Mouse (Mus musculus): ENCODE data around the gene Arhgap22. TPM values are rescaled to one million over a fixed set of nuclear protein-coding genes. Genes with fewer than 3 reads are reported as not detected.
A peak's percentile ranks its signal among the peaks of the same experiment; 100 is the strongest.

The Arhgap22 gene
- polyA plus RNA-seq, 1 experiment from 2014 or later, result 5.3 TPM

- H3K27me3 ChIP-seq (replicated peaks), result no peaks in the 10 kb centered on the region
- no peak overlapping the region for H3K4me3 ChIP-seq (replicated peaks)
- H3K4me1 ChIP-seq (replicated peaks), result peaks cover 24% of the 10 kb centered on the region
- H3K9me3 ChIP-seq, result no peaks in the 10 kb centered on the region
- no peak overlapping the region for H3K27ac ChIP-seq
- H3K4me2 ChIP-seq (replicated peaks), result peak overlapping the region; percentile 27; the same call in 1 of the 2 replicates
- 26% methylated on average over 7 of the region's 7 CpGs for WGBS
- 0 out of 2 replicates have a peak, but pooled peaks have one; percentile 9 for ATAC-seq
- no peak overlapping the region for H3K9ac ChIP-seq
- no peaks in the 10 kb centered on the region for H3K36me3 ChIP-seq
Measured at GRCm38 (mm10) chr14:33322661-33323088, 108.8 kb downstream of the Arhgap22 start.

DNA sequence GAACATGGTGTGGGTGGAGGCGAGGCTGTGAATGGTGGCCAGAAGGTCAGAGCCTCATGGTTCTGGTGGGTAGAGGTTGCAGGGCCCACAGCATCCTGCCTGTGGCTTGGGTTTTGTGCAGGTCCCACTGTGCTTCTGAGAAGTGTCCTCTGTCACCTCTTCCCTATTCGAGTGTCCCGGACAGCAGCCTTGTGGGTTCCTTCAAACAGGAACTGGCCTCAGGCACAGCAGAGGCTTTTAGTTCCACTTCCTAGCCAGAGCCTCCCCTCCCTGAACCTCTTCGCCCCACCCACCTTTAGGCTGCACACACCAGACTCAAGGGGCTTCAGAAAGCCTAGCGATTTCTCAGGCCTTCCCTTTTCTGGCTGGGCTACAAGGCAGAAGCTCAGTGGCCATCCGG, 110.7 kb downstream of the Arhgap22 start:
- H3K4me2 ChIP-seq (replicated peaks), result no peak overlapping the region
- H3K9ac ChIP-seq, result no peak overlapping the region
- no peak overlapping the region for H3K4me3 ChIP-seq (replicated peaks)
- 72% methylated on average over 6 of the region's 6 CpGs for WGBS
- H3K9me3 ChIP-seq, result no peaks in the 10 kb centered on the region
- H3K27ac ChIP-seq, result no peak overlapping the region
- ATAC-seq, result no peak
- no peaks in the 10 kb centered on the region for H3K27me3 ChIP-seq (replicated peaks)
- H3K36me3 ChIP-seq, result no peaks in the 10 kb centered on the region
- H3K4me1 ChIP-seq (replicated peaks), result peaks cover 17% of the 10 kb centered on the region

DNA sequence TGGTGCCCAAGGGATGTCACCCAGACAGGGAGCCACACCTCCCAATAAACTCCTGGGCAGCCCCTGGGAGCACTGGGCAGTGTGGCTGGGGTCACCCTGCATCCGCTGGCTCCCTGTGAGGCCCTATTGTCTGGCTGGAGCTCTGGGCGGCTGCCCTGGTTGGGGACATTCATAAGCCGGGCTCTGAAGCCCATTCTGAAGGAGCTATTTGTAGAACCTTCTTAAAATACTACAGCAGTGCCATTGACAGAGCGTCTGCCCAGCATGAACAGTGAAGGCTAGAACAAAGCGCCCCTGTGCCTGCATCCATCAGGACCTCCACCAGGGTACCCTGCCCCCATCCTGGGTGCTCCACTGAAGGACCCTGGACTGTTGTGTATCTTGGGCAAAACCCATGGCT, 114.5 kb downstream of the Arhgap22 start:
- WGBS, result 74% methylated on average over 5 of the region's 5 CpGs
- no peak overlapping the region for H3K4me2 ChIP-seq (replicated peaks)

GRCm38 (mm10) chr14:33329297-33329805, 115.5 kb downstream of the Arhgap22 start:
- H3K4me1 ChIP-seq (replicated peaks), result peaks cover 6% of the 10 kb centered on the region
- no peak for ATAC-seq
- 89% methylated on average over 5 of the region's 5 CpGs for WGBS
- no peak overlapping the region for H3K9ac ChIP-seq
- no peak overlapping the region for H3K4me2 ChIP-seq (replicated peaks)
- no peak overlapping the region for H3K27ac ChIP-seq
- no peaks in the 10 kb centered on the region for H3K9me3 ChIP-seq
- H3K36me3 ChIP-seq, result no peaks in the 10 kb centered on the region
- no peaks in the 10 kb centered on the region for H3K27me3 ChIP-seq (replicated peaks)
- no peak overlapping the region for H3K4me3 ChIP-seq (replicated peaks)

More for the DNA sequence above, 114.5 kb downstream of the Arhgap22 start:
- Histone ChIP-seq H3K9me3 (no peaks in the 10 kb centered on the region), H3K9ac (no peak overlapping the region), H3K4me1 (replicated peaks) (peaks cover 6% of the 10 kb centered on the region), H3K4me3 (replicated peaks) (no peak overlapping the region), H3K36me3 (no peaks in the 10 kb centered on the region), H3K27me3 (replicated peaks) (no peaks in the 10 kb centered on the region), H3K27ac (no peak overlapping the region)
- ATAC-seq, result no peak

DNA sequence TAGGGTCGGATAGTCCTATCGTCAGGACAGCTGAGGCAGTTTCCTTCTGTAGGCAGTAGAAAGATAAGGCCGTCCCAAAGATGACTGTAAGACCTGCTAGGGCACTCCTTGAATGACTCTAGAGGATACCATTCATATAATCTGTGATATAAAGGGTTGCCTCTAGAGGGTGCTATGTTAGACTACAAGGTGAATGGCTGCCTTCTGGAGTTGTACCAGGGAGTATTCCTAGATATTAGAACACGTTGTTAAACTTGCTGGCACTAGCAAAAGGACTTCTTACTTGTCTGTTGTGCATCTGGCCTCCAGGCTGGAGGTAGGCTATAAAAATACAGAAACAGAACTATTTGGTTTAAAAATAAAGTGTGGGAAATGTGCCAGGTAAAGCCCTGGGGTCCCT, 117.2 kb downstream of the Arhgap22 start:
- H3K4me3 ChIP-seq (replicated peaks), result no peak overlapping the region
- no peaks in the 10 kb centered on the region for H3K9me3 ChIP-seq
- H3K4me2 ChIP-seq (replicated peaks), result no peak overlapping the region
- H3K4me1 ChIP-seq (replicated peaks), result peaks cover 6% of the 10 kb centered on the region
- 58% methylated on average over 4 of the region's 4 CpGs for WGBS
- ATAC-seq, result no peak
- no peak overlapping the region for H3K9ac ChIP-seq
- no peaks in the 10 kb centered on the region for H3K27me3 ChIP-seq (replicated peaks)
- H3K27ac ChIP-seq, result no peak overlapping the region
- H3K36me3 ChIP-seq, result no peaks in the 10 kb centered on the region

DNA sequence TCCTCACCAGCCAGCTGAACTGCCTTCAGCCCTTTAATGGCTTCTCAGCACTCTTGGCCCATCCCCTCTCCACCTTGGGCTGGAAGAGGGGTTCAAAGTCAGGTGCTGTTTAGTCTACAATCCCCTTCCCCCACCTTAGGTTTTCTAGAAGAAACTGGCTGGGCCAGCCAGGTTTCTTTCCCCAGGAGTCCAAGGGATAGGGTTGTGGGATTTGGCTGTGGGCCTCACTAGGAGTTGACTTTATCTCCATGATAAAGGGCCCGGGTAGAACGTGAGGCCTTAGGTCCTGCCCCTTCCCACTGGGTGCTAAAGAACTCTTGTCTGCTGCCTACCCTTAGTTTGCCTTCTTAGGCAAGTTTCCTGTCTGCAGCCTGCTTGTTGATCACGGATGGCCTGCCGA, 117.8 kb downstream of the Arhgap22 start:
- Histone ChIP-seq H3K9ac (0 out of 2 replicates have a peak overlapping the region, but pooled peaks have one; percentile 9), H3K27ac (no peak overlapping the region)
- 40% methylated on average over 4 of the region's 4 CpGs for WGBS

GRCm38 (mm10) chr14:33333833-33334232, 120.0 kb downstream of the Arhgap22 start:
- H3K9me3 ChIP-seq, result no peaks in the 10 kb centered on the region
- H3K9ac ChIP-seq, result no peak overlapping the region
- no peak overlapping the region for H3K27ac ChIP-seq
- 82% methylated on average over 4 of the region's 4 CpGs for WGBS
- ATAC-seq, result no peak
- no peak overlapping the region for H3K4me3 ChIP-seq (replicated peaks)
- H3K27me3 ChIP-seq (replicated peaks), result no peaks in the 10 kb centered on the region
- no peak overlapping the region for H3K4me2 ChIP-seq (replicated peaks)
- H3K4me1 ChIP-seq (replicated peaks), result peaks cover 6% of the 10 kb centered on the region
- H3K36me3 ChIP-seq, result no peaks in the 10 kb centered on the region

More for the DNA sequence above, 117.8 kb downstream of the Arhgap22 start:
- H3K4me1 ChIP-seq (replicated peaks), result peaks cover 6% of the 10 kb centered on the region
- peak; percentile 42; the same call in 1 of the 2 replicates for ATAC-seq
- H3K4me2 ChIP-seq (replicated peaks), result no peak overlapping the region
- H3K27me3 ChIP-seq (replicated peaks), result no peaks in the 10 kb centered on the region
- H3K4me3 ChIP-seq (replicated peaks), result no peak overlapping the region
- no peaks in the 10 kb centered on the region for H3K36me3 ChIP-seq
- no peaks in the 10 kb centered on the region for H3K9me3 ChIP-seq

GRCm38 (mm10) chr14:33334402-33334801, 120.6 kb downstream of the Arhgap22 start:
- Histone ChIP-seq H3K9me3 (no peaks in the 10 kb centered on the region), H3K4me3 (replicated peaks) (no peak overlapping the region), H3K27me3 (replicated peaks) (no peaks in the 10 kb centered on the region), H3K9ac (no peak overlapping the region), H3K36me3 (no peaks in the 10 kb centered on the region), H3K27ac (no peak overlapping the region), H3K4me2 (replicated peaks) (no peak overlapping the region), H3K4me1 (replicated peaks) (peaks cover 6% of the 10 kb centered on the region)
- ATAC-seq, result no peak
- WGBS, result 66% methylated on average over 4 of the region's 4 CpGs

- no peaks in the 10 kb centered on the region for H3K27me3 ChIP-seq (replicated peaks)
- H3K9me3 ChIP-seq, result no peaks in the 10 kb centered on the region
- no peak overlapping the region for H3K4me3 ChIP-seq (replicated peaks)
- WGBS, result 46% methylated on average over 6 of the region's 6 CpGs
- no peak for ATAC-seq
- H3K4me1 ChIP-seq (replicated peaks), result peaks cover 6% of the 10 kb centered on the region
- no peak overlapping the region for H3K27ac ChIP-seq
- no peaks in the 10 kb centered on the region for H3K36me3 ChIP-seq
- no peak overlapping the region for H3K4me2 ChIP-seq (replicated peaks)
- no peak overlapping the region for H3K9ac ChIP-seq
Measured at GRCm38 (mm10) chr14:33335733-33336132, 121.9 kb downstream of the Arhgap22 start.

DNA sequence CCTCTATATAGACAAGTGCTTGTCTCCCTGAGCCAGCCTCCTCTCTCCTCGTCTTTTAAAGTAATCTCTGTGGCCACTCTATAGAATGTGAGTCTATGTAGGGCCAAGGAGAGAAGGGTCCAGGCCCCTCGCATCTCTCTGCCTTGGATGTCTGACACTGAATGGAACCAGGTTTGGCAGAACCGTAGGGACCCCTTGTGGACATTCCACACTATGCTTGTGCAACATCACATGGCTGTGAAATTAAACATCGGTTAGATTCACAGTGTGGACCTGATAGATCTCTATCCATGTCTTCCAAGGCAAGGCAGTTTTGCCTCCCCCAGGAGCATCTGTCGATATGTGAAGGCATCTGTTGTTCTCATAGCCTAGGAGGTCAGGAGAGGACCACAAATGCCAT, 124.9 kb downstream of the Arhgap22 start:
- Histone ChIP-seq H3K4me1 (replicated peaks) (no peaks in the 10 kb centered on the region), H3K4me3 (replicated peaks) (no peak overlapping the region), H3K4me2 (replicated peaks) (no peak overlapping the region), H3K9ac (no peak overlapping the region), H3K9me3 (no peaks in the 10 kb centered on the region), H3K27me3 (replicated peaks) (no peaks in the 10 kb centered on the region), H3K27ac (no peak overlapping the region), H3K36me3 (no peaks in the 10 kb centered on the region)
- 68% methylated on average over 5 of the region's 5 CpGs for WGBS
- no peak for ATAC-seq

DNA sequence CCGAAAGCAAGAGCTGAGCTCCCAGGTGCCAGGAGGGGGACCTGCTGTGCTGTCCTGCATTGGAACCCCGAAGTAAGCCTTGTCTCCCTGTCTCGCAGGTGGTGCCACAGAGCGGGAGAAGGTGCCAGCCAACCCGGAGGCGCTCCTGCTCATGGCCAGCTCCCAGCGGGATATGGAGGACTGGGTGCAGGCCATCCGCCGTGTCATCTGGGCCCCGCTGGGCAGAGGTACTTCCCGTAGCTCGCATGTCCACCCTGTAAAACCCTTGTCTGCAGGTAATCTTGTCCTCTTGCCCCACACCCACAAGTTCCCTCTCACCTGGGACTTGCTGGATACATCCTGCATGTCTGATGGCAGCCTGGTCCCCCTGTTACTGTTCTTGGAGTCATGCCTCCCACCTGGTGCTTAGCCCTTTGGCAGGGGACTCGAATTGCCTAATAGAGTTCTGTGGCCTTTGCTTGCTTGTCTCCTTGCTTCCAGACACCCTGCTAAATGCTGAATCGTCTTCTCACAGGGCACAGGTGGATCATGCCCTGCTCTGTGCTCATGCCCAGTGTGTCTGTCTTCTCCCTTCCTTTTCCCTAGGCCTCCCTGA, 129.4 kb downstream of the Arhgap22 start:
- no peaks in the 10 kb centered on the region for H3K27me3 ChIP-seq (replicated peaks)
- H3K27ac ChIP-seq, result no peak overlapping the region
- no peaks in the 10 kb centered on the region for H3K9me3 ChIP-seq
- no peak overlapping the region for H3K9ac ChIP-seq
- H3K4me1 ChIP-seq (replicated peaks), result no peaks in the 10 kb centered on the region
- H3K4me3 ChIP-seq (replicated peaks), result no peak overlapping the region
- no peaks in the 10 kb centered on the region for H3K36me3 ChIP-seq
- no peak for ATAC-seq
- H3K4me2 ChIP-seq (replicated peaks), result no peak overlapping the region
- 90% methylated on average over 14 of the region's 14 CpGs for WGBS

DNA sequence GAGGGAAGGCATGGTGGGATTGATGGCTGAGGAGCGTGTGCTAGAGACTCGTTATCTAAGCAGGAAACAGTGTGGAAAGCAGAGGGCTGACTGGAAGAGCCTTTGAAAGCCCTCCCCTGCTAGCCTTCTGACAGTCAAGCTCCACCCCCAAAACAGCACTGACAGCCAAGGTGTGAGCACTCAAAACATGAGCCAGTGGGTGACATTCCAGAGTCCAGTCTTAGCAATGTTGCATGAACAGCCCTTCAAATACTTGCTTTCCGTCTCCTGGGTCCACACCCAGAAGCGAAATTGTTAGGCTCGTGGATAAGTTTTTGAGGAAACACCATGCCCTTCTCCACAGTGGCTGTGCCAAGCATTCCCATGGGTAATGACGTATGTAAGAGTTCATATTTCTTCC, 132.7 kb downstream of the Arhgap22 start:
- H3K27me3 ChIP-seq (replicated peaks), result peaks cover 26% of the 10 kb centered on the region

GRCm38 (mm10) chr14:33347738-33348137, 133.9 kb downstream of the Arhgap22 start:
- Histone ChIP-seq H3K36me3 (no peaks in the 10 kb centered on the region), H3K27me3 (replicated peaks) (peaks cover 38% of the 10 kb centered on the region), H3K4me3 (replicated peaks) (no peak overlapping the region), H3K4me1 (replicated peaks) (peaks cover 7% of the 10 kb centered on the region; the same call in 1 of the 2 replicates), H3K9ac (no peak overlapping the region), H3K27ac (no peak overlapping the region), H3K4me2 (replicated peaks) (no peak overlapping the region), H3K9me3 (no peaks in the 10 kb centered on the region)
- no peak for ATAC-seq
- WGBS, result 50% methylated on average over 4 of the region's 4 CpGs

More for the DNA sequence above, 132.7 kb downstream of the Arhgap22 start:
- H3K27ac ChIP-seq, result no peak overlapping the region
- no peak overlapping the region for H3K4me2 ChIP-seq (replicated peaks)
- H3K9ac ChIP-seq, result no peak overlapping the region
- no peak overlapping the region for H3K4me3 ChIP-seq (replicated peaks)
- no peaks in the 10 kb centered on the region for H3K36me3 ChIP-seq
- no peak for ATAC-seq
- 65% methylated on average over 6 of the region's 6 CpGs for WGBS
- H3K4me1 ChIP-seq (replicated peaks), result peaks cover 7% of the 10 kb centered on the region; the same call in 1 of the 2 replicates
- H3K9me3 ChIP-seq, result no peaks in the 10 kb centered on the region

Data from intestine, embryonic 15.5 days (tissue).